Mouse (Mus musculus) neural tube, postnatal 0 days (tissue): ENCODE data around the gene Gm20738. TPM values are rescaled to one million over a fixed set of nuclear protein-coding genes. Genes with fewer than 3 reads are reported as not detected.

Experiments used
- polyA plus RNA-seq: library from polyadenylated mRNA; unstranded; fragments of >200 nt; fragmentation: Nextera tagmentation; extraction: Ambion mirVana; gene quantifications from 2 replicates; pipeline ENCODE4 v1.2.1, GENCODE M21; 2015

The Gm20738 gene
- polyA plus RNA-seq = not detected in 2 replicates

GRCm38 (mm10) chrY:37957511-37957910, at the start of gene Gm20738:
Gene Gm20738, plus strand, starts transcription at chrY:37957811.

